Mouse (Mus musculus) ES-E14 (cell line): Measurements from ENCODE around the gene Celsr1. TPM values are rescaled to one million over a fixed set of nuclear protein-coding genes. Genes with fewer than 3 reads are reported as not detected.

Source experiments
- DNase-seq: peaks from one replicate; pipeline ENCODE4 v3.0.0-alpha.2; 2013; ENCODE audit warnings: low read depth, low spot score
- H3K27ac ChIP-seq: 2 replicates; pipeline ENCODE4 v1.5.1; 2012; ENCODE audit warnings: low read depth, mild to moderate bottlenecking, low read length, moderate library complexity, mixed read lengths; ENCODE audit not compliant: poor library complexity, insufficient read depth, severe bottlenecking
- H3K36me3 ChIP-seq: 2 replicates; pipeline ENCODE4 v1.6.1; 2012; ENCODE audit warnings: mild to moderate bottlenecking, low read length, moderate library complexity, mixed read lengths; ENCODE audit not compliant: control insufficient read depth, poor library complexity, insufficient read depth, severe bottlenecking
- H3K4me1 ChIP-seq, 2 experiments: fragments of 150-350 bp in 1 of 2; sonication (generic) in 1 of 2; 2 replicates each; pipeline ENCODE4 v1.6.1; 2012; ENCODE audit warnings: low read length in 2 of 2, mild to moderate bottlenecking in 1 of 2, mixed read lengths in 1 of 2; ENCODE audit not compliant: control insufficient read depth in 2 of 2, insufficient read depth in 2 of 2, poor library complexity in 1 of 2
- H3K4me3 ChIP-seq, 2 experiments: fragments of 150-350 bp in 1 of 2; sonication (generic) in 1 of 2; 2 replicates each; pipeline ENCODE4 v1.5.1; 2012; ENCODE audit warnings: low read length in 2 of 2, low read depth in 1 of 2, mild to moderate bottlenecking in 1 of 2, mixed read lengths in 1 of 2; ENCODE audit not compliant: insufficient read depth in 1 of 2, poor library complexity in 1 of 2, severe bottlenecking in 1 of 2
- H3K9ac ChIP-seq: 2 replicates; pipeline ENCODE4 v1.6.1; 2012; ENCODE audit warnings: low read depth, mild to moderate bottlenecking, low read length, mixed read lengths; ENCODE audit not compliant: poor library complexity, insufficient read depth, severe bottlenecking
- H3K9me3 ChIP-seq: fragments of 150-350 bp; sonication (generic); 2 replicates; pipeline ENCODE4 v1.6.1; 2012; ENCODE audit warnings: low read depth, mild to moderate bottlenecking, low read length; ENCODE audit not compliant: control insufficient read depth, insufficient read depth
- CHD2 ChIP-seq: IDR thresholded peaks from 2 replicates; pipeline ENCODE4 v1.6.1; 2014; ENCODE audit warnings: mild to moderate bottlenecking, low read depth, low read length, inconsistent platforms
- HCFC1 ChIP-seq: IDR thresholded peaks from 2 replicates; pipeline ENCODE4 v1.6.1; 2012; ENCODE audit warnings: low read length, inconsistent platforms, borderline replicate concordance; ENCODE audit not compliant: insufficient read depth
- MAFK ChIP-seq: IDR thresholded peaks from 2 replicates; pipeline ENCODE4 v1.6.1; 2014; ENCODE audit warnings: mild to moderate bottlenecking, low read depth, low read length, inconsistent platforms; ENCODE audit not compliant: insufficient read depth
- ZC3H11A ChIP-seq: IDR thresholded peaks from 2 replicates; pipeline ENCODE4 v1.6.1; 2012; ENCODE audit warnings: low read depth, mild to moderate bottlenecking, inconsistent platforms, low read length, borderline replicate concordance
- ZNF384 ChIP-seq: IDR thresholded peaks from 2 replicates; pipeline ENCODE4 v1.6.1; 2012; ENCODE audit warnings: low read depth, low read length, inconsistent platforms
- in situ Hi-C, 2 experiments: fragments of 600-800 bp; cut with MboI; formaldehyde crosslinking; loops; one replicate each; pipeline ENCODE4 v1.15.1; 2025; ENCODE audit warnings: low sequenced_read_pairs in 2 of 2, inconsistent platforms in 1 of 2; ENCODE audit not compliant: unreplicated experiment in 2 of 2
- total RNA-seq: library from RNA; depleted of rRNA; stranded (reverse); fragments of 300-350 nt; gene quantifications from 2 replicates; pipeline ENCODE4 v1.2.3, GENCODE M21; 2012

The Celsr1 gene
- total RNA-seq, 1 experiment, result 12.6 TPM

DNA sequence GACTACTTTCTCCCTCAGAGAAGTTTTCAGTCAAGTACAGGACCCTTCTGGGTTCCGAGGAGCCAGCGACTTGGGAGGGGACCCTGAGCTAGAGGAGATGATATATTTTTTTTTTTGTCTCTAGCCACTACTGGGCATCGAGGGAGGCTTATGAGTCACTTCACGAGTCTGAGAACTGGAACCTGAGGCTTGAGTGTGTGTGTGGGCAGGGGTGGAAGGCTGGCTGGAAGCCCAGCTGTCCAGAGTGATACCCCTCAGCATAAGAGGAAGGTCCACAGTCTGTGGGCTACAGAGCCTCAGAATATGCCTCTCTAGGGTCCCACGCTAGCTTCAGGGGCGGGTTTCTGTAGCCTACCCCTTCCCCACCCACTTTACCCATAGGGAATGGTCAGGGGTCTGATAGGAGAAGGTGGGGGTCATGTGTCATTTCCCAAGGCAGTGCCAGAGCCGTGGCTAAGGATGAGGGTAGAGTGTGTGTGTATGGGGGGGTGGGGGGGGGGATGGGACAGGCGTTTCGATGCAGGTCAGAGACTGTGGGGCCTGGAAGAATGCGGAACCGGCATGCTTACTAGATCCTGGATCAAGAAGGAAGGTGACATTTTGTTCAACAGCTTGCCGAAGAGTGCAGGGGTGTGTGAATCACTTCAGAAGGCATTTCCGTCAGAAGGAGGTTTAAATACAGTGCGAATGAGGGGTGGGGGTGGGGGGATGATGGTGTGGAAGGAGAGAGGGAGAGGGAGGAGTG, 33.4 kb upstream of the Celsr1 start:
- Histone ChIP-seq H3K36me3 (no peaks in the 10 kb centered on the region), H3K9ac (no peak overlapping the region), H3K4me1 (peaks cover 0 to 8% of the 10 kb centered on the region in 2 experiments; a peak in 1 of 4 replicates), H3K4me3 (no peak overlapping the region), H3K9me3 (no peaks in the 10 kb centered on the region), H3K27ac (no peak overlapping the region)
- TF ChIP-seq ZNF384 (no peak), MAFK (no peak), CHD2 (no peak), HCFC1 (no peak), ZC3H11A (no peak)
- no peak for DNase-seq
- in situ Hi-C loops, result no loop called here

DNA sequence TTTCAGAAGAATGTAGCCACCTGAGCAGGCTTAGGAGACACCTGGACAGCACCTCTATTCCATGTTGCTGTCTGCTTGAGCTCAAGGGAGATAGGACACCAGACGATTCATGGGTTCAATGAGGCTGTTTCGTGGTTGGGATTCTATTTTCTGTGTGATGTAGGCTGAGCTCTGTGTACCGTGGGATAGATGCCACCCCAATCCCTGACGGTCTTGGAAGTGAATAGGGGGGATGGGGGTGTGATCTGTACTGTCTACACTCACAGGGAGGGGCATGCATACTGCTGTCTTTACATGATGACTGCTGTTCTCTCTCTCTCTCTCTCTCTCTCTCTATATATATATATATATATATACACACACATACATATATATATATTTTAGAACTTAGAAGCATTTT, 31.8 kb upstream of the Celsr1 start:
- H3K4me1 ChIP-seq, result peaks cover 0 to 6% of the 10 kb centered on the region in 2 experiments; a peak in 1 of 4 replicates
- in situ Hi-C loops, result no loop called here
- H3K36me3 ChIP-seq, result no peaks in the 10 kb centered on the region
- no peak overlapping the region for H3K4me3 ChIP-seq
- H3K9me3 ChIP-seq, result no peaks in the 10 kb centered on the region
- no peak for DNase-seq
- TF ChIP-seq ZC3H11A (no peak), HCFC1 (no peak), MAFK (no peak), ZNF384 (no peak), CHD2 (no peak)
- no peak overlapping the region; the same call in 1 of the 2 replicates for H3K27ac ChIP-seq
- H3K9ac ChIP-seq, result no peak overlapping the region

DNA sequence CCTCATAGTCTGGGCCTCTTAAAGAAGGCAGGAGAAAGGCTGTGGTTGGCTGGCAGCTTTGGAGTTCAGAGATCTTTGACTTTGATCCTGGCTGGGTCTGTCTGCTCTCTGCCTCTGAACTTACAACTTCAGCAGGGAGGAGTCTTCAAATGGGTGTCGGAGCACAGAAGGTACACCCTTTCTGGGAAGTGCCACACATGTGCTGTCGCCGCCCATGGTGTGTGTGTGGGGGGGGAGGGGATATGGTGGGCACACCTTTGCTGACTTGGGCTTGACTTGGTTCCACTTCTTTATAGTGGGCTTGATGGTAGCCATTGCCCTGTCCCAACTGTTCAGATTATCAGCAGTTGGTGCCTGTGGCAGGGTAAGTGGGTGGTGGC, 31.3 kb upstream of the Celsr1 start:
- no peak for TF ChIP-seq MAFK
- TF ChIP-seq ZNF384, result no peak
- TF ChIP-seq CHD2, result no peak
- no peak for TF ChIP-seq ZC3H11A
- peaks cover 0 to 8% of the 10 kb centered on the region in 2 experiments; a peak in 1 of 4 replicates for H3K4me1 ChIP-seq
- in situ Hi-C loops, result no loop called here

DNA sequence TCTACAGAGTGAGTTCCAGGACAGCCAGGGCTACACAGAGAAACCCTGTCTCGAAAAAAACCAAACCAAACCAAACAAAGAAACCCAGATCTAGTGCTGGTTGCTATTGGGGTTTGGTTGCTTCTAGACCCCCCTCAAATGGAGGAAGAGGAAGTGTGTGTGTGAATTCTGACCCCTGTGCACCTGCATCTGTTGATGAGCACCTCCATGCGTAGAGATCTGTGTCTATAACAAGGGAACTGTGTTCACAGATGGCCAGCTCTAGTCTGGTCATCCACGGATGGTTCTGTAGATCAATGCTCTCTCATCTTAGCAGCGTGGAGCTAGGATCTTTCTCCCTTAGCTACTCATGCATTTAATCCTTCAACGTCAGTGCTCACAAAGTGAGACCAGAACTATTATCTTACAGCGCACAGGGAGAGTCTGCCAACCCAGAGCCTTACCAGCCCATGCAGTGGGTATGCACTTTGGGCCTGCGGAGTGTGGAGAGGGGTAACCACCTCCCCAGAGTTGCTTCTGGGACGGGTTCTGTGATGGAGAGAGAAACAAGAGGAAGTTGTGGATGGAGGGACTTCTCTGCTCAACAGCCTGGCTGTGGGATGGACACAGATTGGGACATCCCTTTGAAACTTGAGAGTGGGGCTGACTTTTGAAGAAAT, 30.7 kb upstream of the Celsr1 start:
- no peak for DNase-seq
- Histone ChIP-seq H3K9me3 (no peaks in the 10 kb centered on the region), H3K27ac (no peak overlapping the region), H3K36me3 (no peaks in the 10 kb centered on the region), H3K9ac (no peak overlapping the region), H3K4me1 (peaks cover 0 to 8% of the 10 kb centered on the region in 2 experiments; a peak in 1 of 4 replicates), H3K4me3 (no peak overlapping the region)
- in situ Hi-C loops, result no loop called here
- no peak for TF ChIP-seq MAFK
- no peak for TF ChIP-seq HCFC1
- TF ChIP-seq ZNF384, result no peak
- TF ChIP-seq CHD2, result no peak
- no peak for TF ChIP-seq ZC3H11A

More for the DNA sequence above, 31.3 kb upstream of the Celsr1 start:
- H3K4me3 ChIP-seq, result no peak overlapping the region
- no peaks in the 10 kb centered on the region for H3K36me3 ChIP-seq
- H3K9me3 ChIP-seq, result no peaks in the 10 kb centered on the region
- no peak overlapping the region for H3K9ac ChIP-seq
- peak overlapping the region; percentile 33; the same call in 1 of the 2 replicates for H3K27ac ChIP-seq
- DNase-seq, result no peak
